Mouse (Mus musculus): ENCODE measurements around the gene Vwa8. TPM values are rescaled to one million over a fixed set of nuclear protein-coding genes. Genes with fewer than 3 reads are reported as not detected.

The Vwa8 gene
- polyA plus RNA-seq, 2 experiments = 6.4 to 8.3 TPM

DNA sequence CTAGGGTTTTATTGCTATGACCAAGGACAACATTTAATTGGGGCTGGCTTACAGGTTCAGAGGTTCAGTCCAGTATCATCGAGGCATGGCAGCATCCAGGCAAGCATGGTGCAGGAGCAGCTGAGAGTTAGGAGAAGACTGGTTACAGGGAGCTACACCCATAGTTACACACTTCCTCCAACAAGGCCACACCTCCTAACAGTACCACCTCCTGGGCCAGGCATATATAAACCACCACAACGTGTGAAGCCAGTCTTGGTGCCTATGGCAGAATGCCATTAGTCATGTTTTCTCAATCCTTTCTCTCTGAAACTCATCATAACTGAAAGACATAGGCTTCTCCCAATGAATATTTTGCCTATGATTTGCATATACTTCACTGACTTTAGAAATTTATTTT, 106.9 kb downstream of the Vwa8 start:
- no peak for TF ChIP-seq CTCF (IDR thresholded peaks at IDR 0.05; ENCODE audit: low read depth)
- no peak for TF ChIP-seq EP300 (IDR thresholded peaks at IDR 0.05; ENCODE audit: low read depth)
- Histone ChIP-seq H3K4me3 (ENCODE audit: insufficient read depth in 1 of 2, low read depth in 2 of 2, low read length in 2 of 2) (no peak overlapping the region), H3K9ac (replicated peaks) (no peak overlapping the region), H3K4me2 (ENCODE audit: low read depth) (no peak overlapping the region), H3K4me1 (replicated peaks; ENCODE audit: control insufficient read depth in 2 of 2, insufficient read depth in 2 of 2, low read length in 1 of 2) (no peaks in the 10 kb centered on the region), H3K27ac (no peak overlapping the region), H3K36me3 (replicated peaks; ENCODE audit: control insufficient read depth, insufficient read depth, low read depth) (no peaks in the 10 kb centered on the region), H3K9me3 (ENCODE audit: control insufficient read depth, low read length) (no peaks in the 10 kb centered on the region), H3K27me3 (ENCODE audit: control insufficient read depth, insufficient read depth, low read length) (no peaks in the 10 kb centered on the region)
- DNase-seq (ENCODE audit: low read depth in 3 of 3, low spot score in 3 of 3) (no peak), ATAC-seq (ENCODE audit: insufficient read depth) (no peak)
- 41% methylated on average over 2 of the region's 2 CpGs for WGBS (ENCODE audit: insufficient replicate concordance)

DNA sequence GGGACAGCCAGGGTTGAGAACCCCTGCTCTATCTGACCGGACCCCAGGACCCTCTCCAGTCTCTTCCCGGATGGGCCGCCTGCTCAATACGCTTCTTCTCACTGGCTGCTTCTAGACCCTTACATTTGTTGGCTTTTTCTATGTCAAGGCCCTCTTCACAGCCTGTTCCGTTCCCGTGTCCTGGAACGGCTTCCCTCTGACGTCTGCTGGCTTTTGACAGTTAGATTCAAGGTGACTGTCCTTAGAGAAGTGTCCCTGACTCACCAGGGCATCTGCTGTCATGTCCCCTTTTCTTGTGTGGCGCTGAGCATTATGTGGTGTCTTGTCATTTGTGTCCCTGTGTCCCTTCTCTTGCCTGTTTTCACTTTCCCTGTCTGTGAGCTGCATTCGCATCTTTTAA, 121.8 kb downstream of the Vwa8 start:
- Histone ChIP-seq H3K27ac (no peak overlapping the region), H3K4me1 (replicated peaks; ENCODE audit: control insufficient read depth in 2 of 2, insufficient read depth in 2 of 2, low read length in 1 of 2) (no peaks in the 10 kb centered on the region), H3K4me3 (ENCODE audit: insufficient read depth in 1 of 2, low read depth in 2 of 2, low read length in 2 of 2) (no peak overlapping the region), H3K9ac (replicated peaks) (no peak overlapping the region), H3K9me3 (ENCODE audit: control insufficient read depth, low read length) (no peaks in the 10 kb centered on the region), H3K36me3 (replicated peaks; ENCODE audit: control insufficient read depth, insufficient read depth, low read depth) (no peaks in the 10 kb centered on the region), H3K4me2 (ENCODE audit: low read depth) (no peak overlapping the region), H3K27me3 (ENCODE audit: control insufficient read depth, insufficient read depth, low read length) (no peaks in the 10 kb centered on the region)
- ATAC-seq (ENCODE audit: insufficient read depth) (no peak), DNase-seq (ENCODE audit: low read depth in 3 of 3, low spot score in 3 of 3) (no peak)
- no peak for TF ChIP-seq CTCF (IDR thresholded peaks at IDR 0.05; ENCODE audit: low read depth)
- TF ChIP-seq EP300 (IDR thresholded peaks at IDR 0.05; ENCODE audit: low read depth) = no peak
- WGBS (ENCODE audit: insufficient replicate concordance) = 70% methylated on average over 10 of the region's 10 CpGs

GRCm38 (mm10) chr14:78972424-78972823, 123.6 kb downstream of the Vwa8 start:
- H3K4me3 ChIP-seq (ENCODE audit: insufficient read depth in 1 of 2, low read depth in 2 of 2, low read length in 2 of 2) = no peak overlapping the region
- DNase-seq (ENCODE audit: low read depth in 3 of 3, low spot score in 3 of 3) = no peak
- ATAC-seq (ENCODE audit: insufficient read depth) = no peak
- no peaks in the 10 kb centered on the region for H3K4me1 ChIP-seq (replicated peaks; ENCODE audit: control insufficient read depth in 2 of 2, insufficient read depth in 2 of 2, low read length in 1 of 2)
- H3K27ac ChIP-seq = no peak overlapping the region
- H3K36me3 ChIP-seq (replicated peaks; ENCODE audit: control insufficient read depth, insufficient read depth, low read depth) = no peaks in the 10 kb centered on the region
- no peak overlapping the region for H3K4me2 ChIP-seq (ENCODE audit: low read depth)
- H3K27me3 ChIP-seq (ENCODE audit: control insufficient read depth, insufficient read depth, low read length) = no peaks in the 10 kb centered on the region
- no peak overlapping the region for H3K9ac ChIP-seq (replicated peaks)
- WGBS (ENCODE audit: insufficient replicate concordance) = 57% methylated on average over 1 of the region's 1 CpGs
- no peaks in the 10 kb centered on the region for H3K9me3 ChIP-seq (ENCODE audit: control insufficient read depth, low read length)
- no peak for TF ChIP-seq CTCF (IDR thresholded peaks at IDR 0.05; ENCODE audit: low read depth)
- TF ChIP-seq EP300 (IDR thresholded peaks at IDR 0.05; ENCODE audit: low read depth) = no peak

- ATAC-seq (ENCODE audit: insufficient read depth) (no peak), DNase-seq (ENCODE audit: low read depth in 3 of 3, low spot score in 3 of 3) (no peak)
- no peaks in the 10 kb centered on the region for H3K36me3 ChIP-seq (replicated peaks; ENCODE audit: control insufficient read depth, insufficient read depth, low read depth)
- no peaks in the 10 kb centered on the region for H3K9me3 ChIP-seq (ENCODE audit: control insufficient read depth, low read length)
- no peak for TF ChIP-seq CTCF (IDR thresholded peaks at IDR 0.05; ENCODE audit: low read depth)
- TF ChIP-seq EP300 (IDR thresholded peaks at IDR 0.05; ENCODE audit: low read depth) = no peak
- no peak overlapping the region for H3K27ac ChIP-seq
- no peaks in the 10 kb centered on the region for H3K27me3 ChIP-seq (ENCODE audit: control insufficient read depth, insufficient read depth, low read length)
- no peak overlapping the region for H3K4me2 ChIP-seq (ENCODE audit: low read depth)
- 62% methylated on average over 2 of the region's 2 CpGs for WGBS (ENCODE audit: insufficient replicate concordance)
- no peaks in the 10 kb centered on the region for H3K4me1 ChIP-seq (replicated peaks; ENCODE audit: control insufficient read depth in 2 of 2, insufficient read depth in 2 of 2, low read length in 1 of 2)
- H3K4me3 ChIP-seq (ENCODE audit: insufficient read depth in 1 of 2, low read depth in 2 of 2, low read length in 2 of 2) = no peak overlapping the region
- no peak overlapping the region for H3K9ac ChIP-seq (replicated peaks)
These were observed 134.3 kb downstream of the Vwa8 start for GRCm38 (mm10) chr14:78983104-78983503.

DNA sequence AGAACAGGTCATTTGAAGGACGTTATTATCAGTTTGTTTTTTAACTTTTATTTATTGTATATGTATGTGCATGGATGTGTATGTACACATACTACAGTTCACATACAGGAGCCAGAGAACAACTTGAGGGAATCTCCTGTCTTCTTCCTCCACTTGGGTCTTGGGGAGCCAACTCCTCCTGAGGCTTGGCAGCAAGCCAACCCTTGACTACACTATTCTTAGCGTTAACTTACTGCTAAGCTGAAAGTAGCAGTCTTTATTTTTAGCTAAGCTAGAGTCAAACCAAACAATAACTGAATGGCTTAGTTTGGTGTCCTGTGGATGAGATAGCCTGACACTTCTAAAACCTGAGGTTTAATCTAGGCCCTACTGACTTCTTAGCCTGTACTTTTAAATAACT, 135.4 kb downstream of the Vwa8 start:
- Histone ChIP-seq H3K4me3 (ENCODE audit: insufficient read depth in 1 of 2, low read depth in 2 of 2, low read length in 2 of 2) (no peak overlapping the region), H3K4me2 (ENCODE audit: low read depth) (no peak overlapping the region), H3K9ac (replicated peaks) (no peak overlapping the region), H3K36me3 (replicated peaks; ENCODE audit: control insufficient read depth, insufficient read depth, low read depth) (no peaks in the 10 kb centered on the region), H3K27me3 (ENCODE audit: control insufficient read depth, insufficient read depth, low read length) (no peaks in the 10 kb centered on the region), H3K27ac (no peak overlapping the region), H3K9me3 (ENCODE audit: control insufficient read depth, low read length) (no peaks in the 10 kb centered on the region), H3K4me1 (replicated peaks; ENCODE audit: control insufficient read depth in 2 of 2, insufficient read depth in 2 of 2, low read length in 1 of 2) (no peaks in the 10 kb centered on the region)
- no peak for DNase-seq (ENCODE audit: low read depth in 3 of 3, low spot score in 3 of 3)
- no peak for ATAC-seq (ENCODE audit: insufficient read depth)
- 44% methylated on average over 2 of the region's 2 CpGs for WGBS (ENCODE audit: insufficient replicate concordance)
- TF ChIP-seq CTCF (IDR thresholded peaks at IDR 0.05; ENCODE audit: low read depth) (no peak), EP300 (IDR thresholded peaks at IDR 0.05; ENCODE audit: low read depth) (no peak)
